Mouse (Mus musculus) CH12.LX (cell line): ENCODE measurements around the gene Gm38100. TPM values are rescaled to one million over a fixed set of nuclear protein-coding genes. Genes with fewer than 3 reads are reported as not detected.

Experiments
- DNase-seq: peaks from one replicate; pipeline ENCODE4 v3.0.0-alpha.2; 2013; ENCODE audit errors: extremely low read depth
- H3K27ac ChIP-seq: 2 replicates; pipeline ENCODE4 v1.5.1; 2012; ENCODE audit warnings: low read depth, mild to moderate bottlenecking, control low read depth, moderate library complexity; ENCODE audit not compliant: insufficient read depth
- H3K27me3 ChIP-seq: replicated peaks from 2 replicates; pipeline ENCODE3; 2012; ENCODE audit warnings: inconsistent platforms
- H3K36me3 ChIP-seq, 2 experiments: replicated peaks in 1 of 2; 2 replicates each; pipeline versions ENCODE3 to v1.6.1; 2012; ENCODE audit warnings: inconsistent platforms in 1 of 2, low read length in 1 of 2, mild to moderate bottlenecking in 1 of 2, mixed read lengths in 1 of 2, moderate library complexity in 1 of 2; ENCODE audit not compliant: control insufficient read depth in 1 of 2, insufficient read depth in 1 of 2
- H3K4me1 ChIP-seq, 2 experiments: 2 replicates each; pipeline ENCODE4 v1.6.1; 2012; ENCODE audit warnings: inconsistent platforms in 1 of 2, moderate library complexity in 1 of 2; ENCODE audit not compliant: insufficient read depth in 2 of 2, control insufficient read depth in 1 of 2
- H3K4me2 ChIP-seq: 2 replicates; pipeline ENCODE4 v1.6.1; 2012; ENCODE audit warnings: low read depth, mild to moderate bottlenecking, control low read depth; ENCODE audit not compliant: poor library complexity, insufficient read depth, severe bottlenecking
- H3K4me3 ChIP-seq, 3 experiments: fragments of 150-350 bp in 1 of 3; sonication (generic) in 1 of 3; replicated peaks in 1 of 3; 2 replicates each; pipeline versions ENCODE3 to v1.5.1; 2011 to 2012; ENCODE audit warnings: low read depth in 2 of 3, low read length in 2 of 3, mild to moderate bottlenecking in 2 of 3, moderate library complexity in 2 of 3, control low read depth in 1 of 3, improper control_type of control experiment in 1 of 3, inconsistent platforms in 1 of 3, mixed read lengths in 1 of 3; ENCODE audit not compliant: poor library complexity in 1 of 3
- H3K79me2 ChIP-seq: replicated peaks from 2 replicates; pipeline ENCODE4 v1.6.1; 2012; ENCODE audit warnings: mild to moderate bottlenecking, moderate library complexity; ENCODE audit not compliant: control insufficient read depth, poor library complexity, insufficient read depth, severe bottlenecking; ENCODE audit errors: extremely low read depth
- H3K9ac ChIP-seq: 2 replicates; pipeline ENCODE4 v1.6.1; 2012; ENCODE audit warnings: low read depth, mild to moderate bottlenecking, control low read depth, moderate library complexity; ENCODE audit not compliant: insufficient read depth
- H3K9me3 ChIP-seq: replicated peaks from 2 replicates; pipeline ENCODE3; 2012; ENCODE audit warnings: low read length, inconsistent platforms, mixed read lengths
- BHLHE40 ChIP-seq: IDR thresholded peaks from 2 replicates; pipeline ENCODE4 v1.6.1; 2011; ENCODE audit warnings: mild to moderate bottlenecking, low read depth, low read length, improper control_type of control experiment
- ELF1 ChIP-seq: IDR thresholded peaks from 2 replicates; pipeline ENCODE4 v1.6.1; 2014; ENCODE audit warnings: low read depth, mild to moderate bottlenecking, inconsistent platforms, low read length, improper control_type of control experiment
- EP300 ChIP-seq: IDR thresholded peaks from 2 replicates; pipeline ENCODE4 v1.6.1; 2011; ENCODE audit warnings: low read length, improper control_type of control experiment
- ETS1 ChIP-seq: conservative IDR thresholded peaks from 2 replicates; pipeline ENCODE4 v1.6.1; 2012; ENCODE audit warnings: low read depth, mild to moderate bottlenecking, inconsistent platforms, low read length, improper control_type of control experiment, moderate library complexity
- HCFC1 ChIP-seq: IDR thresholded peaks from 2 replicates; pipeline ENCODE4 v1.6.1; 2012; ENCODE audit warnings: low read depth, mild to moderate bottlenecking, inconsistent platforms, low read length, improper control_type of control experiment
- IRF4 ChIP-seq: IDR thresholded peaks from 2 replicates; pipeline ENCODE4 v1.6.1; 2014; ENCODE audit warnings: low read depth, mild to moderate bottlenecking, inconsistent platforms, low read length, improper control_type of control experiment
- JUND ChIP-seq: conservative IDR thresholded peaks from 2 replicates; pipeline ENCODE4 v1.6.1; 2011; ENCODE audit warnings: low read depth, low read length, improper control_type of control experiment
- MAFK ChIP-seq: IDR thresholded peaks from 2 replicates; pipeline ENCODE4 v1.6.1; 2011; ENCODE audit warnings: low read length, improper control_type of control experiment; ENCODE audit not compliant: insufficient replicate concordance
- MAX ChIP-seq: IDR thresholded peaks from 2 replicates; pipeline ENCODE4 v1.6.1; 2011; ENCODE audit warnings: low read length, improper control_type of control experiment
- MAZ ChIP-seq: IDR thresholded peaks from 2 replicates; pipeline ENCODE4 v1.6.1; 2012; ENCODE audit warnings: low read depth, mild to moderate bottlenecking, inconsistent platforms, low read length, improper control_type of control experiment, moderate library complexity
- MEF2A ChIP-seq: IDR thresholded peaks from 2 replicates; pipeline ENCODE4 v1.6.1; 2014; ENCODE audit warnings: low read depth, mild to moderate bottlenecking, inconsistent platforms, low read length, improper control_type of control experiment, borderline replicate concordance
- MXI1 ChIP-seq: IDR thresholded peaks from 2 replicates; pipeline ENCODE4 v1.6.1; 2011; ENCODE audit warnings: mild to moderate bottlenecking, low read depth, low read length, improper control_type of control experiment
- MYC ChIP-seq: IDR thresholded peaks from 2 replicates; pipeline ENCODE4 v1.6.1; 2011; ENCODE audit warnings: low read depth, mild to moderate bottlenecking, improper control_type of control experiment, low read length
- NRF1 ChIP-seq: IDR thresholded peaks from 2 replicates; pipeline ENCODE4 v1.6.1; 2014; ENCODE audit warnings: low read depth, mild to moderate bottlenecking, inconsistent platforms, low read length, improper control_type of control experiment, moderate library complexity
- PAX5 ChIP-seq: IDR thresholded peaks from 2 replicates; pipeline ENCODE4 v1.6.1; 2012; ENCODE audit warnings: low read length, inconsistent platforms, mixed read lengths
- SIN3A ChIP-seq: IDR thresholded peaks from 2 replicates; pipeline ENCODE4 v1.6.1; 2012; ENCODE audit warnings: low read length, improper control_type of control experiment, inconsistent platforms
- TBP ChIP-seq: conservative IDR thresholded peaks from 2 replicates; pipeline ENCODE4 v1.6.1; 2011; ENCODE audit warnings: low read depth, low read length, improper control_type of control experiment
- TCF12 ChIP-seq: IDR thresholded peaks from 2 replicates; pipeline ENCODE4 v1.6.1; 2014; ENCODE audit warnings: low read depth, mild to moderate bottlenecking, inconsistent platforms, low read length, improper control_type of control experiment
- UBTF ChIP-seq: IDR thresholded peaks from 2 replicates; pipeline ENCODE4 v1.6.1; 2012; ENCODE audit warnings: low read depth, mild to moderate bottlenecking, inconsistent platforms, low read length, improper control_type of control experiment, moderate library complexity
- USF1 ChIP-seq: IDR thresholded peaks from 2 replicates; pipeline ENCODE4 v1.6.1; 2014; ENCODE audit warnings: low read depth, mild to moderate bottlenecking, inconsistent platforms, low read length, improper control_type of control experiment
- ZC3H11A ChIP-seq: IDR thresholded peaks from 2 replicates; pipeline ENCODE4 v1.6.1; 2012; ENCODE audit warnings: low read depth, mild to moderate bottlenecking, inconsistent platforms, low read length, improper control_type of control experiment
- ZKSCAN1 ChIP-seq: IDR thresholded peaks from 2 replicates; pipeline ENCODE4 v1.6.1; 2012; ENCODE audit warnings: low read depth, inconsistent platforms, low read length, improper control_type of control experiment, borderline replicate concordance
- ZMIZ1 ChIP-seq: IDR thresholded peaks from 2 replicates; pipeline ENCODE4 v1.6.1; 2012; ENCODE audit warnings: low read depth, mild to moderate bottlenecking, inconsistent platforms, low read length, improper control_type of control experiment
- ZNF384 ChIP-seq: IDR thresholded peaks from 2 replicates; pipeline ENCODE4 v1.6.1; 2012; ENCODE audit warnings: low read depth, low read length, improper control_type of control experiment, inconsistent platforms
- dilution Hi-C: fragments of 300-500 bp; cut with MboI; formaldehyde crosslinking; loops from 2 replicates; pipeline ENCODE4 v1.14.3; 2020; ENCODE audit warnings: low sequenced_read_pairs; ENCODE audit not compliant: extremely low pct_unique_long_range_greater_than_20kb, extremely low pct_ligation_motif_present
- in situ Hi-C: fragments of 300-500 bp; cut with MboI; formaldehyde crosslinking; loops from 3 replicates; pipeline ENCODE4 v1.14.3; 2019; ENCODE audit warnings: low sequenced_read_pairs, low pct_ligation_motif_present, low pct_unique_long_range_greater_than_20kb, mixed read lengths
- polyA plus RNA-seq: library from polyadenylated mRNA; unstranded; fragments of >175 nt; gene quantifications from 2 replicates; pipeline ENCODE4 v1.2.1, GENCODE M21; 2012; ENCODE audit warnings: low read depth; ENCODE audit not compliant: insufficient read length
- total RNA-seq, 2 experiments: library from RNA; depleted of rRNA; stranded (reverse); fragments of 300-350 nt in 1 of 2; fragments of >200 nt in 1 of 2; gene quantifications; 2 replicates each; pipeline ENCODE4 v1.2.3; 2012 to 2014

Gene Gm38100
- total and polyA plus RNA-seq, 3 experiments, result not detected

- H3K27ac ChIP-seq, result no peak overlapping the region
- H3K9ac ChIP-seq, result no peak overlapping the region
- no peak overlapping the region for H3K4me2 ChIP-seq
- H3K36me3 ChIP-seq, result no peaks in the 10 kb centered on the region
- TF ChIP-seq MEF2A, result no peak
- TF ChIP-seq MAX, result no peak
- no peak for TF ChIP-seq NRF1
- TF ChIP-seq MXI1, result no peak
- dilution Hi-C loops (no loop called here), in situ Hi-C loops (no loop called here)
- no peaks in the 10 kb centered on the region for H3K4me1 ChIP-seq
- no peak overlapping the region for H3K4me3 ChIP-seq
- H3K79me2 ChIP-seq, result no peaks in the 10 kb centered on the region
- no peaks in the 10 kb centered on the region for H3K27me3 ChIP-seq
- H3K9me3 ChIP-seq, result peaks cover 3% of the 10 kb centered on the region
- DNase-seq, result no peak
Measured at GRCm38 (mm10) chr1:175950851-175951250, 30.7 kb downstream of the Gm38100 start.

GRCm38 (mm10) chr1:175961786-175962185, 41.7 kb downstream of the Gm38100 start:
- no peaks in the 10 kb centered on the region for H3K79me2 ChIP-seq
- no peak overlapping the region for H3K27ac ChIP-seq
- no peak overlapping the region for H3K9ac ChIP-seq
- dilution Hi-C loops, result no loop called here
- H3K4me1 ChIP-seq, result no peaks in the 10 kb centered on the region
- no peak for DNase-seq
- TF ChIP-seq TCF12 (no peak), ELF1 (no peak), ZMIZ1 (no peak), BHLHE40 (no peak), ZNF384 (no peak), SIN3A (no peak), MAZ (no peak), ZC3H11A (no peak), TBP (no peak), MEF2A (no peak)
- TF ChIP-seq, all 38 proteins: peak for 0
- in situ Hi-C loops, result no loop called here
- H3K36me3 ChIP-seq, result no peaks in the 10 kb centered on the region
- no peaks in the 10 kb centered on the region for H3K27me3 ChIP-seq
- no peak overlapping the region for H3K4me3 ChIP-seq
- no peaks in the 10 kb centered on the region for H3K9me3 ChIP-seq
- no peak overlapping the region for H3K4me2 ChIP-seq

GRCm38 (mm10) chr1:175967004-175967745, 47.0 kb downstream of the Gm38100 start:
- no peaks in the 10 kb centered on the region for H3K9me3 ChIP-seq
- no peaks in the 10 kb centered on the region for H3K27me3 ChIP-seq
- H3K27ac ChIP-seq, result no peak overlapping the region
- in situ Hi-C loops, result no loop called here
- H3K4me2 ChIP-seq, result no peak overlapping the region
- dilution Hi-C loops, result no loop called here
- H3K4me3 ChIP-seq, result no peak overlapping the region
- no peaks in the 10 kb centered on the region for H3K79me2 ChIP-seq
- no peak overlapping the region for H3K9ac ChIP-seq
- no peak for DNase-seq
- no peaks in the 10 kb centered on the region for H3K36me3 ChIP-seq
- no peaks in the 10 kb centered on the region for H3K4me1 ChIP-seq
- no peak for TF ChIP-seq BHLHE40
- TF ChIP-seq TCF12, result no peak
- no peak for TF ChIP-seq JUND
- no peak for TF ChIP-seq MEF2A
- TF ChIP-seq PAX5, result no peak
- TF ChIP-seq HCFC1, result no peak
- no peak for TF ChIP-seq USF1
- no peak for TF ChIP-seq UBTF
- no peak for TF ChIP-seq TBP
- no peak for TF ChIP-seq ZKSCAN1
- no peak for TF ChIP-seq ETS1
- TF ChIP-seq EP300, result no peak
- TF ChIP-seq IRF4, result no peak
- no peak for TF ChIP-seq ZC3H11A
- no peak for TF ChIP-seq ZMIZ1
- TF ChIP-seq MAFK, result no peak
- no peak for TF ChIP-seq NRF1
- TF ChIP-seq MYC, result no peak
